Mouse (Mus musculus) MEL (cell line): ENCODE measurements around the gene Nanp. TPM values are rescaled to one million over a fixed set of nuclear protein-coding genes. Genes with fewer than 3 reads are reported as not detected.

Experiments used
- DNase-seq: peaks from one replicate; pipeline ENCODE4 v3.0.0; 2011; ENCODE audit warnings: low read depth, low spot score
- H3K27ac ChIP-seq: 2 replicates; pipeline ENCODE4 v1.5.1; 2012; ENCODE audit warnings: low read depth, mild to moderate bottlenecking, control low read depth, low read length, moderate library complexity; ENCODE audit not compliant: control insufficient read depth
- H3K27me3 ChIP-seq, 2 experiments: fragments of 150-350 bp in 1 of 2; sonication (generic) in 1 of 2; 2 replicates each; pipeline ENCODE4 v1.6.1; 2012; ENCODE audit warnings: low read length in 2 of 2, mild to moderate bottlenecking in 2 of 2, improper control_type of control experiment in 1 of 2, moderate library complexity in 1 of 2; ENCODE audit not compliant: insufficient read depth in 2 of 2, control insufficient read depth in 1 of 2
- H3K36me3 ChIP-seq, 2 experiments: 2 replicates each; pipeline ENCODE4 v1.6.1; 2012 to 2014; ENCODE audit warnings: low read length in 2 of 2, improper control_type of control experiment in 1 of 2, inconsistent platforms in 1 of 2, mild to moderate bottlenecking in 1 of 2; ENCODE audit not compliant: insufficient read depth in 2 of 2, control insufficient read depth in 1 of 2
- H3K4me1 ChIP-seq, 2 experiments: fragments of 150-350 bp in 1 of 2; sonication (generic) in 1 of 2; 2 replicates each; pipeline ENCODE4 v1.6.1; 2012; ENCODE audit warnings: low read length in 2 of 2, improper control_type of control experiment in 1 of 2, mild to moderate bottlenecking in 1 of 2; ENCODE audit not compliant: insufficient read depth in 2 of 2, control insufficient read depth in 1 of 2
- H3K4me3 ChIP-seq, 2 experiments: fragments of 150-350 bp in 1 of 2; sonication (generic) in 1 of 2; 2 replicates each; pipeline ENCODE4 v1.5.1; 2012; ENCODE audit warnings: low read depth in 2 of 2, low read length in 2 of 2, mild to moderate bottlenecking in 2 of 2, moderate library complexity in 2 of 2, control low read depth in 1 of 2, improper control_type of control experiment in 1 of 2; ENCODE audit not compliant: control insufficient read depth in 1 of 2, insufficient read depth in 1 of 2
- H3K79me2 ChIP-seq: 2 replicates; pipeline ENCODE4 v1.6.1; 2012; ENCODE audit warnings: mild to moderate bottlenecking, low read length, moderate library complexity; ENCODE audit not compliant: control insufficient read depth, poor library complexity, insufficient read depth
- H3K9ac ChIP-seq: 2 replicates; pipeline ENCODE4 v1.6.1; 2012; ENCODE audit warnings: low read depth, mild to moderate bottlenecking, control low read depth, low read length, moderate library complexity; ENCODE audit not compliant: control insufficient read depth, poor library complexity, severe bottlenecking
- H3K9me3 ChIP-seq: fragments of 150-350 bp; sonication (generic); replicated peaks from 2 replicates; pipeline ENCODE4 v1.6.1; 2012; ENCODE audit warnings: mild to moderate bottlenecking, low read length, improper control_type of control experiment, moderate library complexity; ENCODE audit not compliant: insufficient read depth
- BHLHE40 ChIP-seq: IDR thresholded peaks from 2 replicates; pipeline ENCODE4 v1.6.1; 2012; ENCODE audit warnings: low read depth, mild to moderate bottlenecking, inconsistent platforms, low read length, improper control_type of control experiment, borderline replicate concordance
- CHD2 ChIP-seq: IDR thresholded peaks from 2 replicates; pipeline ENCODE4 v1.6.1; 2011; ENCODE audit warnings: low read length, improper control_type of control experiment
- CTCF ChIP-seq, 3 experiments: IDR thresholded peaks in 2 of 3; conservative IDR thresholded peaks in 1 of 3; 2 replicates each; pipeline ENCODE4 v1.5.1; 2011 to 2012; ENCODE audit warnings: low read length in 3 of 3, low read depth in 2 of 3, mild to moderate bottlenecking in 2 of 3, improper control_type of control experiment in 1 of 3, inconsistent platforms in 1 of 3, mixed read lengths in 1 of 3, moderate library complexity in 1 of 3; ENCODE audit not compliant: control insufficient read depth in 1 of 3, insufficient read depth in 1 of 3, poor library complexity in 1 of 3, severe bottlenecking in 1 of 3
- E2F4 ChIP-seq: IDR thresholded peaks from 2 replicates; pipeline ENCODE4 v1.6.1; 2011; ENCODE audit warnings: low read depth, low read length, improper control_type of control experiment, borderline replicate concordance
- ELF1 ChIP-seq: IDR thresholded peaks from 2 replicates; pipeline ENCODE4 v1.6.1; 2014; ENCODE audit warnings: low read depth, mild to moderate bottlenecking, inconsistent platforms, low read length, improper control_type of control experiment, moderate library complexity
- EP300 ChIP-seq, 2 experiments: IDR thresholded peaks; 2 replicates each; pipeline ENCODE4 v1.6.1; 2011; ENCODE audit warnings: improper control_type of control experiment in 2 of 2, low read length in 2 of 2, low read depth in 1 of 2, mild to moderate bottlenecking in 1 of 2
- ETS1 ChIP-seq: IDR thresholded peaks from 2 replicates; pipeline ENCODE4 v1.6.1; 2012; ENCODE audit warnings: low read depth, mild to moderate bottlenecking, inconsistent platforms, low read length, improper control_type of control experiment, moderate library complexity
- GABPA ChIP-seq: IDR thresholded peaks from 2 replicates; pipeline ENCODE4 v1.6.1; 2012; ENCODE audit warnings: low read depth, mild to moderate bottlenecking, inconsistent platforms, low read length, improper control_type of control experiment, moderate library complexity
- GATA1 ChIP-seq: IDR thresholded peaks from 2 replicates; pipeline ENCODE4 v1.6.1; 2011; ENCODE audit warnings: low read depth, low read length, improper control_type of control experiment
- HCFC1 ChIP-seq: IDR thresholded peaks from 2 replicates; pipeline ENCODE4 v1.6.1; 2012; ENCODE audit warnings: low read depth, mild to moderate bottlenecking, inconsistent platforms, low read length, improper control_type of control experiment, moderate library complexity
- JUND ChIP-seq: IDR thresholded peaks from 2 replicates; pipeline ENCODE4 v1.6.1; 2011; ENCODE audit warnings: low read depth, mild to moderate bottlenecking, improper control_type of control experiment, low read length
- KAT2A ChIP-seq: conservative IDR thresholded peaks from 2 replicates; pipeline ENCODE4 v1.6.1; 2012; ENCODE audit warnings: low read depth, low read length, improper control_type of control experiment, inconsistent platforms
- MAFK ChIP-seq: IDR thresholded peaks from 2 replicates; pipeline ENCODE4 v1.6.1; 2011; ENCODE audit warnings: low read depth, mild to moderate bottlenecking, low read length, improper control_type of control experiment, borderline replicate concordance
- MAX ChIP-seq: IDR thresholded peaks from 2 replicates; pipeline ENCODE4 v1.6.1; 2011; ENCODE audit warnings: low read length, improper control_type of control experiment
- MAZ ChIP-seq: IDR thresholded peaks from 2 replicates; pipeline ENCODE4 v1.6.1; 2012; ENCODE audit warnings: low read depth, mild to moderate bottlenecking, inconsistent platforms, low read length, improper control_type of control experiment
- MEF2A ChIP-seq: IDR thresholded peaks from 2 replicates; pipeline ENCODE4 v1.6.1; 2014; ENCODE audit warnings: low read depth, mild to moderate bottlenecking, inconsistent platforms, low read length, improper control_type of control experiment; ENCODE audit not compliant: poor library complexity, insufficient replicate concordance, severe bottlenecking; ENCODE audit errors: extremely low read depth
- MYC ChIP-seq: IDR thresholded peaks from 2 replicates; pipeline ENCODE4 v1.6.1; 2011; ENCODE audit warnings: low read depth, mild to moderate bottlenecking, low read length, improper control_type of control experiment, moderate library complexity
- NELFE ChIP-seq: IDR thresholded peaks from 2 replicates; pipeline ENCODE4 v1.6.1; 2011; ENCODE audit warnings: low read depth, low read length, improper control_type of control experiment
- RCOR1 ChIP-seq: IDR thresholded peaks from 2 replicates; pipeline ENCODE4 v1.6.1; 2012; ENCODE audit warnings: low read depth, mild to moderate bottlenecking, inconsistent platforms, low read length, improper control_type of control experiment
- SMC3 ChIP-seq: IDR thresholded peaks from 2 replicates; pipeline ENCODE4 v1.6.1; 2011; ENCODE audit warnings: low read depth, low read length, improper control_type of control experiment
- TAL1 ChIP-seq: IDR thresholded peaks from 2 replicates; pipeline ENCODE4 v1.6.1; 2012; ENCODE audit warnings: mild to moderate bottlenecking, inconsistent platforms, low read length, moderate library complexity, mixed read lengths
- UBTF ChIP-seq: IDR thresholded peaks from 2 replicates; pipeline ENCODE4 v1.6.1; 2012; ENCODE audit warnings: low read depth, mild to moderate bottlenecking, inconsistent platforms, low read length, improper control_type of control experiment, moderate library complexity, borderline replicate concordance; ENCODE audit not compliant: insufficient read depth
- ZMIZ1 ChIP-seq: IDR thresholded peaks from 2 replicates; pipeline ENCODE4 v1.6.1; 2012; ENCODE audit warnings: low read depth, mild to moderate bottlenecking, inconsistent platforms, low read length, improper control_type of control experiment, moderate library complexity
- ZNF384 ChIP-seq: IDR thresholded peaks from 2 replicates; pipeline ENCODE4 v1.6.1; 2012; ENCODE audit warnings: low read depth, mild to moderate bottlenecking, inconsistent platforms, low read length, improper control_type of control experiment
- polyA plus RNA-seq, 2 experiments: library from polyadenylated mRNA; stranded (reverse) in 1 of 2; unstranded in 1 of 2; fragments of >175 nt in 1 of 2; fragments of >200 nt in 1 of 2; gene quantifications; 2 replicates each; pipeline versions ENCODE4 v1.2.1 to v1.2.4; 2012; ENCODE audit warnings: low replicate concordance in 2 of 2, low read depth in 1 of 2; ENCODE audit not compliant: insufficient read length in 2 of 2, insufficient read depth in 1 of 2, missing spikeins in 1 of 2
- total RNA-seq: library from RNA; depleted of rRNA; stranded (reverse); fragments of 300-350 nt; gene quantifications from 2 replicates; pipeline ENCODE4 v1.2.3, GENCODE M21; 2012

Nanp gene
- total and polyA plus RNA-seq, 3 experiments = 14.6 to 25.4 TPM; not detected in 1

DNA sequence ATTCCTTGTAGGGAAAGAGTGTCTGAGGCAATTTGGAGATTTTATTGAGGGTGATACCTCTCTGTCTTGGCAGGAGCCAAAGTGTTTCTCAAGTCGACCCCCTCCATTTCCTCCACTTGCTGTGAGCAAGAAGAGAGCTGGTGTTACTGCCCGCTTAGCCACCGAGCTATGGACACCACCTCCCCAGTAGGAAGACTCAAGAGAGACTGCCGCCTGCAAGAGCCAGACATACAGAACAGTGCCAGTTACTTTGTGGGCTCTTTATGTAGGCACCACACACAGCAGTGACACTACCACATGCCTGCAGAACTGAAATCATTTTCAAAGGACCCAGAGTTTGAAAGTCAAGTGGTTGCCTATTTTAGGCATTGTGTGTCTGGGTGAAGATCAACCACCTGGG, 48.1 kb downstream of the Nanp start:
- Histone ChIP-seq H3K36me3 (no peaks in the 10 kb centered on the region), H3K9me3 (no peaks in the 10 kb centered on the region)
- TF ChIP-seq E2F4 (no peak), RCOR1 (no peak), BHLHE40 (no peak), JUND (no peak), GABPA (no peak), MAX (no peak)
- TF ChIP-seq, all 39 proteins: peak for 0
- H3K9ac ChIP-seq = no peak overlapping the region
- H3K4me1 ChIP-seq = no peaks in the 10 kb centered on the region; a peak in 1 of 4 replicates
- no peaks in the 10 kb centered on the region for H3K27me3 ChIP-seq
- H3K79me2 ChIP-seq = no peaks in the 10 kb centered on the region; the same call in 1 of the 2 replicates
- no peak overlapping the region for H3K27ac ChIP-seq
- DNase-seq = no peak
- no peak overlapping the region for H3K4me3 ChIP-seq

DNA sequence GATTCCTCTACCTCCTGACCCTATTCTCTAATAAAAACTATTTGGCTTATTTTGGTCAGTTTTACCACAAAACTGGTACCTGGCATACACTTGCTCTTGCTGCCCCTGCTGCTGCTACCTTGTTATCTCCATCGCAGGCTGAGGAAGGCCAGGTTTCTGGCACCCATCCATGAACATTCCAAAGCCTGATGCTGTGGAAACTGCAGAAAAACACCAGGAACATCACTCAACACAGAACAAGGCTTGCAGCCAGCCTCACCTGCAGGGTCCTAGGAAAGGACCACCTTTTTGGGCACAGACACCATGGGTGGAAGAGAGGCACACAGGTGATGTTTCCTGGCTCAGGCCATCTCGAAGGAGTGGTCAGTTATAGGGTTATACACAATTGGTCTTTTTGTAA, 48.7 kb downstream of the Nanp start:
- H3K27me3 ChIP-seq = no peaks in the 10 kb centered on the region
- H3K36me3 ChIP-seq = no peaks in the 10 kb centered on the region
- TF ChIP-seq TAL1 = no peak
- TF ChIP-seq GATA1 = no peak
- TF ChIP-seq ETS1 = no peak
- TF ChIP-seq MAFK = no peak
- no peak for TF ChIP-seq MAZ
- no peak for TF ChIP-seq ELF1
- TF ChIP-seq ZMIZ1 = no peak
- TF ChIP-seq SMC3 = no peak
- no peak for TF ChIP-seq KAT2A
- no peak for TF ChIP-seq EP300 (IDR thresholded peaks at IDR 0.05; ENCODE audit: low read depth in 1 of 2, low read length in 2 of 2)
- TF ChIP-seq ZNF384 = no peak
- H3K4me1 ChIP-seq = no peaks in the 10 kb centered on the region; a peak in 1 of 4 replicates
- H3K79me2 ChIP-seq = no peaks in the 10 kb centered on the region; the same call in 1 of the 2 replicates
- DNase-seq = no peak
- H3K9me3 ChIP-seq = no peaks in the 10 kb centered on the region
- no peak overlapping the region for H3K9ac ChIP-seq
- H3K27ac ChIP-seq = no peak overlapping the region
- H3K4me3 ChIP-seq = no peak overlapping the region

DNA sequence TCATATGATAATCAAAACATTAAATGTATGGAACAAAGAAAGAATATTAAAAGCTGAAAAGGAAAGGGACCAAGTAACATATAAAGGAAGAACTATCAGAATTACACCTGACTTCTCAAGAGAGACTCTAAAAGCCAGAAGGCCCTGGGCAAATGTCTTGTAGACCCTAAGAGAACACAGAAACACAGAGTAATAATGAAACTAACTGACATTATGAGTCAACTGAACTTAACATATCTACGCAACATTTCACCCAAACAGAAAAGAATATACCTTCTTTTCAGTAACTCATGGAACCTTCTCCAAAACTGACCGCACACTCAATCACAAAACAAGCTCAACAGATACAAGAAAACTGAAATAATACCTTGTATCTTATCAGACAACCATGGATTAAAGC, 53.8 kb downstream of the Nanp start:
- H3K27me3 ChIP-seq = no peaks in the 10 kb centered on the region
- H3K9me3 ChIP-seq = no peaks in the 10 kb centered on the region
- H3K4me3 ChIP-seq = no peak overlapping the region
- DNase-seq = no peak
- H3K27ac ChIP-seq = no peak overlapping the region
- H3K4me1 ChIP-seq = peaks cover 11 to 15% of the 10 kb centered on the region in 2 experiments
- H3K36me3 ChIP-seq = peaks cover 0 to 23% of the 10 kb centered on the region in 2 experiments; a peak in 2 of 4 replicates
- H3K79me2 ChIP-seq = peaks cover 3% of the 10 kb centered on the region; the same call in 1 of the 2 replicates
- H3K9ac ChIP-seq = no peak overlapping the region
- no peak for TF ChIP-seq HCFC1
- TF ChIP-seq CHD2 = no peak
- TF ChIP-seq MAFK = no peak
- TF ChIP-seq ZNF384 = no peak
- TF ChIP-seq CTCF (IDR thresholded peaks at IDR 0.05 in 2 of 3, conservative IDR thresholded peaks at IDR 0.05 in 1 of 3; ENCODE audit: control insufficient read depth in 1 of 3, insufficient read depth in 1 of 3, low read depth in 2 of 3, low read length in 3 of 3, poor library complexity in 1 of 3, severe bottlenecking in 1 of 3) = no peak
- no peak for TF ChIP-seq E2F4
- no peak for TF ChIP-seq SMC3
- no peak for TF ChIP-seq NELFE
- no peak for TF ChIP-seq GATA1
- TF ChIP-seq UBTF = no peak
- TF ChIP-seq MYC = no peak
- TF ChIP-seq MEF2A = no peak
- TF ChIP-seq ZMIZ1 = no peak
- TF ChIP-seq, all 39 proteins: peak for 0
